Mouse (Mus musculus): Measurements from ENCODE around the gene Lonp2. TPM values are rescaled to one million over a fixed set of nuclear protein-coding genes. Genes with fewer than 3 reads are reported as not detected.

The Lonp2 gene
- polyA plus RNA-seq, 1 experiment from 2014 or later = 53.5 TPM

DNA sequence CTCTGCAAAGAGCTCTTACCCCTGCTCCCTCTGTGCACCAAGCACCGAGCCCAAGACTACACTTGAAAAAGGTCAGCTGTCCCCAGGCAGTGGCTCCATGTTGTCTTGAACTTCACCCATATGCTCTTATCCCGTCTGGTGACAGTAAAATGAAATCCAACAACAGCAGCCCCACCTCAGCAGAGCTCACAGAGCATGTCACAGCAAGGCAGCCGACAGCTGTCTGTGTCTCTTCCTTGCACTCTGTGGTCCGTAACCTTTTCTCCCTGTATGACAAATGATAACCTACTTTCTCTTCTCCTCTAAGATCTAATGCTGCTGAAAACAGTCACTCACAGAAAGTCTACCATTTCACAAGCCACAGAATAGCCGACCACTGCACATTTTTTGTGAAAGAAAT, 82.9 kb downstream of the Lonp2 start:
- no peaks in the 10 kb centered on the region for H3K9me3 ChIP-seq (ENCODE audit: control insufficient read depth)
- H3K4me1 ChIP-seq (replicated peaks; ENCODE audit: control insufficient read depth, insufficient read depth, low read length) = no peaks in the 10 kb centered on the region
- H3K27me3 ChIP-seq (replicated peaks; ENCODE audit: control insufficient read depth, insufficient read depth, low read length) = no peaks in the 10 kb centered on the region
- peaks cover 24% of the 10 kb centered on the region for H3K36me3 ChIP-seq (ENCODE audit: control insufficient read depth, insufficient read depth)
- H3K9ac ChIP-seq (ENCODE audit: low read depth, low read length) = no peak overlapping the region
- ATAC-seq = no peak
- no peak overlapping the region for H3K4me2 ChIP-seq (replicated peaks; ENCODE audit: low read depth)
- H3K4me3 ChIP-seq (ENCODE audit: low read depth, low read length) = no peak overlapping the region
- 82% methylated on average over 5 of the region's 5 CpGs for WGBS
- H3K27ac ChIP-seq (ENCODE audit: low read depth, low read length) = no peak overlapping the region
- no peak for TF ChIP-seq CTCF (IDR thresholded peaks at IDR 0.05; ENCODE audit: low read depth)

DNA sequence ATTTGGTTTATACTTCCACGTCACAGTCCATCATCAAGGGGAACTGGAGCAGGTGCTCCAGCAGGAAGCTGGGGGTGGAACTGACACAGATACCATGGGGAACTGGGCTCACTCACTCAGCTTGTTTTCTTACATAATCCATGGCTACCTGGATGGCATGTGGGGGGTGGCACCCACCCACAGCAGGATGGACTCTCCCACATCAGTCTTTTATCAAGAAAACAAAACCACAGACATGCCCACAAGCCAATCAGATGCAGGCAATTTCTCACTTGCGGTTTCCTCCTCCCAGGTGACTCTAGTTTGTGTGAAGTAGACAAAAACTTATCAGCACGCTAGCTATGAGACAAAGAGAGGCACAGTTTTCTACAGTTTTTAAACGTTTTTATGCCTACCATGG, 84.0 kb downstream of the Lonp2 start:
- Histone ChIP-seq H3K9ac (ENCODE audit: low read depth, low read length) (no peak overlapping the region), H3K9me3 (ENCODE audit: control insufficient read depth) (no peaks in the 10 kb centered on the region), H3K27me3 (replicated peaks; ENCODE audit: control insufficient read depth, insufficient read depth, low read length) (no peaks in the 10 kb centered on the region), H3K4me1 (replicated peaks; ENCODE audit: control insufficient read depth, insufficient read depth, low read length) (no peaks in the 10 kb centered on the region), H3K4me2 (replicated peaks; ENCODE audit: low read depth) (no peak overlapping the region), H3K4me3 (ENCODE audit: low read depth, low read length) (no peak overlapping the region), H3K36me3 (ENCODE audit: control insufficient read depth, insufficient read depth) (peaks cover 31% of the 10 kb centered on the region), H3K27ac (ENCODE audit: low read depth, low read length) (no peak overlapping the region)
- ATAC-seq = no peak
- no peak for TF ChIP-seq CTCF (IDR thresholded peaks at IDR 0.05; ENCODE audit: low read depth)
- WGBS = 54% methylated on average over 4 of the region's 4 CpGs

- Histone ChIP-seq H3K9me3 (ENCODE audit: control insufficient read depth) (no peaks in the 10 kb centered on the region), H3K4me1 (replicated peaks; ENCODE audit: control insufficient read depth, insufficient read depth, low read length) (no peaks in the 10 kb centered on the region), H3K36me3 (ENCODE audit: control insufficient read depth, insufficient read depth) (peaks cover 49% of the 10 kb centered on the region), H3K27me3 (replicated peaks; ENCODE audit: control insufficient read depth, insufficient read depth, low read length) (no peaks in the 10 kb centered on the region), H3K27ac (ENCODE audit: low read depth, low read length) (no peak overlapping the region), H3K4me3 (ENCODE audit: low read depth, low read length) (no peak overlapping the region), H3K4me2 (replicated peaks; ENCODE audit: low read depth) (no peak overlapping the region), H3K9ac (ENCODE audit: low read depth, low read length) (no peak overlapping the region)
- no peak for ATAC-seq
- 87% methylated on average over 3 of the region's 3 CpGs for WGBS
- TF ChIP-seq CTCF (IDR thresholded peaks at IDR 0.05; ENCODE audit: low read depth) = no peak
These were observed 88.8 kb downstream of the Lonp2 start for GRCm38 (mm10) chr8:86712594-86712993.

DNA sequence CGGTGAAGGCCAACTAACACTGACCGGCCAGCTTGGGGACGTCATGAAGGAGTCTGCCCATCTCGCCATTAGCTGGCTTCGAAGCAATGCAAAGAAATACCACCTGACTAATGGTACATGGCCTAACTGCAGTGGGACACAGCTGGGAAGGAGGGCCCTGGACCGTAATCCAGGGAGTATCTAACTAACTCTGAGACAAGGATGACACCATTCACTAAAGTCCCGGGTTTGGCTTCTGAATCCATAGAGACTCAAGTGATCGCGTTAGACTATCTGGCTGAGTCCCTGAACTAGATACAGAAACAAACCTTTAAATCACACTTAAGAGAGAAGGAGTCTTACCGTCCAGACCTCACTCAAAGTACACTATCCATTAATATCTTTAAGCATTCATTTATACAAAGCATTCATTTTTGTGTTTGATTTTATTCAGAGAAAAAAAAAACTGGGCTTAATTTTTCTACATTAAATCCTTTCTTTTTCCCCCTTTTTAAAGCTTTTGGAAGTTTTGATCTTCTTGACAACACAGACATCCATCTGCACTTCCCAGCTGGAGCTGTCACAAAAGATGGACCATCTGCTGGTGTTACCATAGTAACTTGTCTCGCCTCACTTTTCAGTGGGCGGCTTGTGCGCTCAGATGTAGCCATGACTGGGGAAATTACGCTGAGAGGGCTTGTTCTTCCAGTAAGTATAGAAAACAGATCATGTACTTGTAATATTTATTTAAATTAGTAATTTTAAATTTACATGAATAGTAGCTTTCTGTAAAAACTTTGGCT, 89.8 kb downstream of the Lonp2 start:
- Histone ChIP-seq H3K36me3 (ENCODE audit: control insufficient read depth, insufficient read depth) (peaks cover 59% of the 10 kb centered on the region), H3K4me2 (replicated peaks; ENCODE audit: low read depth) (no peak overlapping the region), H3K27me3 (replicated peaks; ENCODE audit: control insufficient read depth, insufficient read depth, low read length) (no peaks in the 10 kb centered on the region), H3K9ac (ENCODE audit: low read depth, low read length) (no peak overlapping the region), H3K4me1 (replicated peaks; ENCODE audit: control insufficient read depth, insufficient read depth, low read length) (no peaks in the 10 kb centered on the region), H3K9me3 (ENCODE audit: control insufficient read depth) (no peaks in the 10 kb centered on the region), H3K27ac (ENCODE audit: low read depth, low read length) (no peak overlapping the region), H3K4me3 (ENCODE audit: low read depth, low read length) (no peak overlapping the region)
- TF ChIP-seq CTCF (IDR thresholded peaks at IDR 0.05; ENCODE audit: low read depth) = no peak
- WGBS = 75% methylated on average over 14 of the region's 14 CpGs
- ATAC-seq = no peak

DNA sequence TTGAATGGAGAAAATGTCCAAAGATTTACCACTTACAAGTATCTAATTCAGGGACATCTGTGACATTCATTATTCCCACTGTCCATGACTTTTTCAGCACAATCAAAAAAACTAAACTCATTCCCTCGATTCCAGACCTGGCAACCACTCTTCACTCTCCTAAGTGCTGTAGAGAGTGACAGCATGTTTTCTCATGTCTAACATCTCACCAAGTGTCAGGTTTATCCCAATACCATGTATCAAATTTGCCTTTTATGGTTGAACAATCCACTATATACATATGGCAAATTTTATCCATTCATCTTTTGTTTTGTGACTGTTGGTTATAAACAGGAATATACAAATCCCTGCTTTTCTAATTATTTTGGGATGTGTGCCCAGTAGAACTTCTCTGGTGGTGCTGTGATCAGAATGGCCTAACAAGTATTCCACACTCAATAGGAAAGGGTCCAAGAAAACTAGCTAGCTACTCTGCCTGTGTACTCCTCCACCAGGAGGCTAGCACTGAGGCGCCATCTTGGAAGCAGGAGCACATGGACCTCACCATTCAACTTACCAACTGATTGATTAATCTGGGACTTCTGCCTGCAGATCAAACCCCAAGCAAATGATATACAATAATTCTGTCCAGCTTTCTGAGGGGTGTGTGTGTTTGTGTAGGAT, 94.6 kb downstream of the Lonp2 start:
- no peak overlapping the region for H3K4me3 ChIP-seq (ENCODE audit: low read depth, low read length)
- H3K4me2 ChIP-seq (replicated peaks; ENCODE audit: low read depth) = no peak overlapping the region
- no peaks in the 10 kb centered on the region for H3K27me3 ChIP-seq (replicated peaks; ENCODE audit: control insufficient read depth, insufficient read depth, low read length)
- H3K9me3 ChIP-seq (ENCODE audit: control insufficient read depth) = no peaks in the 10 kb centered on the region
- 77% methylated on average over 2 of the region's 2 CpGs for WGBS
- no peaks in the 10 kb centered on the region for H3K4me1 ChIP-seq (replicated peaks; ENCODE audit: control insufficient read depth, insufficient read depth, low read length)
- no peak for TF ChIP-seq CTCF (IDR thresholded peaks at IDR 0.05; ENCODE audit: low read depth)
- no peak for ATAC-seq
- no peak overlapping the region for H3K9ac ChIP-seq (ENCODE audit: low read depth, low read length)
- H3K36me3 ChIP-seq (ENCODE audit: control insufficient read depth, insufficient read depth) = peaks cover 39% of the 10 kb centered on the region
- no peak overlapping the region for H3K27ac ChIP-seq (ENCODE audit: low read depth, low read length)

DNA sequence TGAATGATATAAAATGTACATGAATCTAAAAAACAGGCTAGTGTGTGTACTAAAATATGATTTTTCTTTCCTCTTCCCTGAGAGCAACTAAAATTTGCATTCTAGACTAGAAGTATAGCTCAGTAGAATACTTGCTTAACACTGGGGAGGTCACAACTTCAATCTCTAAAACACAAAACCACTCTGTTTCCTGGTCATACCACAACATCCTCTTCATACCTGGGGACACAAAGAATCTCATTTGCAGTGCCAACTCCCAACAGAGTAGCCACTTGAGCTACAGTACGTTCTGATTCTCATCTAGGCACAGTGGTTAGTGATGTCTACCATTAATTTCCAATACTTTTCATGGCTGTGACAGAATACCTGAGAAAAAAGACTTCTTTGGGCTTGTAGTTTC, 95.5 kb downstream of the Lonp2 start:
- TF ChIP-seq CTCF (IDR thresholded peaks at IDR 0.05; ENCODE audit: low read depth) = no peak
- Histone ChIP-seq H3K36me3 (ENCODE audit: control insufficient read depth, insufficient read depth) (peaks cover 36% of the 10 kb centered on the region), H3K27ac (ENCODE audit: low read depth, low read length) (no peak overlapping the region), H3K9me3 (ENCODE audit: control insufficient read depth) (no peaks in the 10 kb centered on the region), H3K4me3 (ENCODE audit: low read depth, low read length) (no peak overlapping the region), H3K9ac (ENCODE audit: low read depth, low read length) (no peak overlapping the region), H3K27me3 (replicated peaks; ENCODE audit: control insufficient read depth, insufficient read depth, low read length) (no peaks in the 10 kb centered on the region), H3K4me2 (replicated peaks; ENCODE audit: low read depth) (no peak overlapping the region), H3K4me1 (replicated peaks; ENCODE audit: control insufficient read depth, insufficient read depth, low read length) (no peaks in the 10 kb centered on the region)
- 87% methylated on average over 1 of the region's 1 CpGs for WGBS
- ATAC-seq = no peak
